Mouse (Mus musculus) WW6 (cell line): ENCODE results near the gene Isoc2b.
A peak's percentile ranks its signal among the peaks of the same experiment; 100 is the strongest.
"Not testable (repeated sequence)": the region's sequence is repeated elsewhere in the genome, so short reads cannot be mapped to it uniquely, and the experiment has no call there.

ENCODE experiments used
- DNase-seq: peaks from one replicate; pipeline ENCODE4 v3.0.0-alpha.2; 2013; ENCODE audit warnings: low read depth, low spot score

The Isoc2b gene

GRCm38 (mm10) chr7:4835631-4836327 lies 34.3 kb downstream of the Isoc2b start:
- DNase-seq, result no peak

GRCm38 (mm10) chr7:4830476-4830875 lies 39.6 kb downstream of the Isoc2b start:
- no peak for DNase-seq

- no peak for DNase-seq
These were observed 44.7 kb downstream of the Isoc2b start for GRCm38 (mm10) chr7:4825365-4825764.

GRCm38 (mm10) chr7:4822162-4822907 lies 47.7 kb downstream of the Isoc2b start:
- DNase-seq, result no peak

GRCm38 (mm10) chr7:4821690-4822089 lies 48.4 kb downstream of the Isoc2b start:
- no peak for DNase-seq

- peak; percentile 75 for DNase-seq
These were observed 49.1 kb downstream of the Isoc2b start for GRCm38 (mm10) chr7:4820925-4821324.

GRCm38 (mm10) chr7:4816559-4816958 lies 53.5 kb downstream of the Isoc2b start:
- no peak for DNase-seq

- DNase-seq, result no peak
These were observed 56.8 kb downstream of the Isoc2b start for GRCm38 (mm10) chr7:4813105-4813791.

GRCm38 (mm10) chr7:4812303-4813104 lies 57.6 kb downstream of the Isoc2b start, which contains the start of gene Ube2s:
Gene Ube2s (minus strand): TSS chr7:4812590.
- DNase-seq, result peak; percentile 97

GRCm38 (mm10) chr7:4811842-4812302 lies 58.2 kb downstream of the Isoc2b start:
- DNase-seq, result no peak

GRCm38 (mm10) chr7:4811131-4811530 lies 58.9 kb downstream of the Isoc2b start:
- not testable (repeated sequence) for DNase-seq

- no peak for DNase-seq
These were observed 63.3 kb downstream of the Isoc2b start for GRCm38 (mm10) chr7:4806716-4807115.

GRCm38 (mm10) chr7:4802247-4802646 lies 67.8 kb downstream of the Isoc2b start:
- DNase-seq, result no peak

GRCm38 (mm10) chr7:4795767-4796433 lies 74.2 kb downstream of the Isoc2b start:
- DNase-seq, result no peak
